Mouse (Mus musculus): Measurements from ENCODE around the gene 4930503B20Rik. TPM values are rescaled to one million over a fixed set of nuclear protein-coding genes. Genes with fewer than 3 reads are reported as not detected.
A peak's percentile ranks its signal among the peaks of the same experiment; 100 is the strongest.

The 4930503B20Rik gene
- not detected in 2 replicates for total RNA-seq (2015; ENCODE audit: low replicate concordance)
- not detected in 2 replicates for total RNA-seq (2017; ENCODE audit: low replicate concordance)

- ATAC-seq (replicated peaks; ENCODE audit: low FRiP score, poor library complexity, severe bottlenecking): no peak
Measured at GRCm38 (mm10) chr3:146651217-146651616, at the start of gene 4930503B20Rik. Gene 4930503B20Rik, minus strand, starts transcription at chr3:146651317.

GRCm38 (mm10) chr3:146700051-146700450 lies 48.9 kb upstream of the 4930503B20Rik start:
- ATAC-seq (replicated peaks; ENCODE audit: low FRiP score, poor library complexity, severe bottlenecking): peak; percentile 62

GRCm38 (mm10) chr3:146698982-146699381 lies 47.9 kb upstream of the 4930503B20Rik start:
- ATAC-seq (replicated peaks; ENCODE audit: low FRiP score, poor library complexity, severe bottlenecking): no peak

GRCm38 (mm10) chr3:146692547-146692946 lies 41.4 kb upstream of the 4930503B20Rik start:
- no peak for ATAC-seq (replicated peaks; ENCODE audit: low FRiP score, poor library complexity, severe bottlenecking)

GRCm38 (mm10) chr3:146687121-146687725 lies 36.1 kb upstream of the 4930503B20Rik start:
- no peak for ATAC-seq (replicated peaks; ENCODE audit: low FRiP score, poor library complexity, severe bottlenecking)

- ATAC-seq (replicated peaks; ENCODE audit: low FRiP score, poor library complexity, severe bottlenecking): no peak
Measured at GRCm38 (mm10) chr3:146686428-146686827, 35.3 kb upstream of the 4930503B20Rik start.

- 0 out of 2 replicates have a peak, but pooled peaks have one; percentile 25 for ATAC-seq (replicated peaks; ENCODE audit: low FRiP score, poor library complexity, severe bottlenecking)
Measured at GRCm38 (mm10) chr3:146684811-146685675, 33.9 kb upstream of the 4930503B20Rik start, which contains the start of gene Samd13. Gene Samd13, minus strand, starts transcription at chr3:146685592.

GRCm38 (mm10) chr3:146683095-146683494 lies 32.0 kb upstream of the 4930503B20Rik start:
- no peak for ATAC-seq (replicated peaks; ENCODE audit: low FRiP score, poor library complexity, severe bottlenecking)

- no peak for ATAC-seq (replicated peaks; ENCODE audit: low FRiP score, poor library complexity, severe bottlenecking)
Measured at GRCm38 (mm10) chr3:146682140-146682651, 31.1 kb upstream of the 4930503B20Rik start.

- ATAC-seq (replicated peaks; ENCODE audit: low FRiP score, poor library complexity, severe bottlenecking): no peak
Measured at GRCm38 (mm10) chr3:146681696-146682095, 30.6 kb upstream of the 4930503B20Rik start.

GRCm38 (mm10) chr3:146680625-146681024 lies 29.5 kb upstream of the 4930503B20Rik start:
- ATAC-seq (replicated peaks; ENCODE audit: low FRiP score, poor library complexity, severe bottlenecking): no peak

GRCm38 (mm10) chr3:146679646-146680045 lies 28.5 kb upstream of the 4930503B20Rik start:
- ATAC-seq (replicated peaks; ENCODE audit: low FRiP score, poor library complexity, severe bottlenecking): no peak

GRCm38 (mm10) chr3:146676193-146676592 lies 25.1 kb upstream of the 4930503B20Rik start:
- no peak for ATAC-seq (replicated peaks; ENCODE audit: low FRiP score, poor library complexity, severe bottlenecking)

- ATAC-seq (replicated peaks; ENCODE audit: low FRiP score, poor library complexity, severe bottlenecking): no peak
Measured at GRCm38 (mm10) chr3:146675101-146675500, 24.0 kb upstream of the 4930503B20Rik start.

GRCm38 (mm10) chr3:146671121-146671520 lies 20.0 kb upstream of the 4930503B20Rik start:
- ATAC-seq (replicated peaks; ENCODE audit: low FRiP score, poor library complexity, severe bottlenecking): no peak

- ATAC-seq (replicated peaks; ENCODE audit: low FRiP score, poor library complexity, severe bottlenecking): no peak
Measured at GRCm38 (mm10) chr3:146661907-146662306, 10.8 kb upstream of the 4930503B20Rik start.

- ATAC-seq (replicated peaks; ENCODE audit: low FRiP score, poor library complexity, severe bottlenecking): no peak
Measured at GRCm38 (mm10) chr3:146661001-146661400, 9.9 kb upstream of the 4930503B20Rik start.

- no peak for ATAC-seq (replicated peaks; ENCODE audit: low FRiP score, poor library complexity, severe bottlenecking)
Measured at GRCm38 (mm10) chr3:146659321-146659720, 8.2 kb upstream of the 4930503B20Rik start.

GRCm38 (mm10) chr3:146658061-146658639 lies 7.0 kb upstream of the 4930503B20Rik start:
- no peak for ATAC-seq (replicated peaks; ENCODE audit: low FRiP score, poor library complexity, severe bottlenecking)

- no peak for ATAC-seq (replicated peaks; ENCODE audit: low FRiP score, poor library complexity, severe bottlenecking)
Measured at GRCm38 (mm10) chr3:146657433-146657832, 6.3 kb upstream of the 4930503B20Rik start.

All from erythroblast, adult 5-6 weeks (primary cell).